Mouse (Mus musculus): ENCODE results near the gene Ndufa9.

DNA sequence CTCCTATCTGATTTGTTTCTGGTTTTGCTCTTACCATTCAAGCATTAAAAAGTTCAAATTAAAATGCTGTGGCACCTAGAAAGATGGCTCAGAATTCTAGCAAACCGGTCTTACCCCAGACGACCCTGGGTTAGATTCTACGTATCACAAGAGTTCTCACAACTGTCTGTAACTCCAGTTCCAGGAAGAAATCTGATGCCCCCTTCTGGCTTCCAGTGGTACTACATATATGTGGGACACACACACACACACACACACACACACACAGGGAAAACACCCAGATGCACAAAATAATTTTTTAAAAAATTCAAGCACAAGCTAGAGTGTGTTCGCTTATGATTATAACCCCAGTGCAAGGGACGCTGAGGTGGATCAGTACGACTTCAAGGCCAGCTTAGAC lies 55.2 kb downstream of the Ndufa9 start:
- no peak for TF ChIP-seq CTCF (IDR thresholded peaks at IDR 0.05; ENCODE audit: low read depth, low read length)
- no peak for TF ChIP-seq GATA2 (IDR thresholded peaks at IDR 0.05; ENCODE audit: borderline replicate concordance, low read depth, low read length)
- no peak for TF ChIP-seq TAL1 (conservative IDR thresholded peaks at IDR 0.05; ENCODE audit: low read depth, low read length)
- TF ChIP-seq GATA1 (IDR thresholded peaks at IDR 0.05; ENCODE audit: borderline replicate concordance, low read length) = no peak

Data from G1E (cell line).